Mouse (Mus musculus): ENCODE measurements at regions not wholly inside any gene's neighbourhood (a gene's known extent, or its start where the extent isn't known, plus 50 kb on each side); places are given as distances from the start of the nearest gene placed in this dataset.

DNA sequence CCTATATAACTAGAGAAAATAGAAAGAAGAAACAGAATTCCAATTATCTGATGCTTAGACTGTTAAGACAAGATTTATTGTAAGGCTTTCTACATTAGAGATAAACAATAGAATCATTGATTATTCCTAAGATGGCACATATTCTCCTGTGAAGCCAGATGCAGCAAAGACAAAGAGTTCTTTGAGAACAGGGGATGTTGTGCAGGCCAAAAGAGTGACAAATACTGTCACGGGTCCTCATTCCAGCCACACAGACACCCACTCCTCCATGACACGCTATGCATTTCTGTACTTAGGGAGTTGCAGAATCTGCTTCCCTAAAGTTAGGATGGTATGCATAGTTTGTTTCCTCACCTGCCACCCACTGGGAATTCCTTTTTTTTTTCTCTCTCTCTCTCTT is 245.2 kb downstream of the Sv2b start:
- no peak for DNase-seq

DNA sequence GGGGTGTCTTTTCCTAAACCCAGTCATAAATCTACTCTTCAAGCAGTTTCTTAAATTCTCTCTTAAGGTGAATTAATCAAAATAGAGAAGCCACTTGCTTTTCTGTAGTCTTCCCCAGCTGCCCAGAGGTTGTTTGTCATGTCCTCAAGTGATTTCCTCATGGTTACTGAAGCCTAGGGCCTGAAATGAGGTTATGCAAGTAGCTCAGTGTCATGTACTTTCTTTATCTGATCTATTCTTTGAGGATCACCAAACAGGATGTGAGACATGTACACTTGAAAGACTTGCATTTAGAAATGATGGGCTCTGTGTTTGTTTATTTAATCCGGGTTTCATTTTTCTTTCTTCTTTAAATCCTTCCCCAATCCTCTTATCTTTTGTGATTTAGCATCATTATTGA is 258.8 kb downstream of the Sv2b start:
- no peak for DNase-seq

DNA sequence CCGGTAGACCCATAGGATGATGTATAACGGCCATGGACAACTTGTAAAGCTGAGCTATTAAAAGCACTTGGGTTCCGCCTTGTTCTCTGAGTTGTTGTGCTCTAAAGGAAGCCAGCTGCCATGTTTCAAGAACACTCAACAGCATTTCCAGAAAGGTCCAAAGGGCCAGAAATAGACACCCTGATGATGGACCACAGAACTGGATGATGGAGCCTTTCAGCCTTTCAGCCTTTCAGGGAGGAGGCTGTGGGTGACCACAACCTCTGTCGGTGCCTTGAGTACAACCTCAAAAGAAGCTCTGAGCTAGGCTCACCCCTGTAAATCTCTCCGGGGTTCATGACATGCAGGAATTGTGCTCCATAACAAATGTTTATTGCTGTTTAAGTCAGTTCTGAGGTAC is 259.3 kb downstream of the Sv2b start:
- DNase-seq, result no peak

DNA sequence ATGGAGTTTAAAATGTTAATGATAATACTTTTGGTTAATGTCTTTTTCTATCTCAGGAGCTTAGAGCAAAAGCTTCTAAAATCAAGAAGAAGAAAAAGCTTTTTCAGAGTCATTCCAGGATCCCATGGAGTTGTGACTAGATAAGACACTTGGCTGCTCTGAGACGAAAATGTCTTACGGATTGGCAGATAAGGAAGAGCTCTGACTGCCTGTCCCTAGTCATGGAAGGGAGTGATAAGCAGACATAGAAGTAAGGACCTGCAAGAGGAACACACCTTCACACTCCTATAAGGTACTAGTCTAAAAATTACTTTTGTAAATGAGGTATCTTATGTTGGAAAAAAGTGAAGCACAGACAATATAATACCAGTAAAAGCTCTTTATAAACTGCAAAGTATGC is 260.2 kb downstream of the Sv2b start:
- DNase-seq, result no peak

- no peak for DNase-seq
These were observed 261.2 kb downstream of the Sv2b start for GRCm38 (mm10) chr7:75047827-75048226.

DNA sequence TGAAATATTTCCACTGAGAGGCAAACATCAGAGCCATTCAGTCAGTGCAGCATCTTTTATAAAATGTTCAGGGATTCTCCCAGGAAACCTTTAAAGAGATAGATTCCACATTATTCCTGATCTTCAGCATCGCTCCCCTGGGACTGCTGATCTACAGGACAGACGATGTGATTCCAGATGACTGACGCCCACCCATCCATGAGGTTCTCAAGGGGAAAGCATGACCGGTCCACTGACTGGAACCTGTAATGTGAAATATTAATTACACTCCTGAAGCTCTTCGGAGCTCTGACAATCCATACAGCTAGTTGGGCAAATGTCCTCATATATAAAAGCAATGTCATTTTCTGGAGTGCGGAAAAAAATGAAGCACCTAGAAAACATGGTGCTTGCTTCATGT is 268.2 kb downstream of the Sv2b start:
- no peak for DNase-seq

- no peak for DNase-seq
These were observed 282.9 kb downstream of the Sv2b start for GRCm38 (mm10) chr7:75026191-75026590.

GRCm38 (mm10) chr7:75021966-75022365 is 287.1 kb downstream of the Sv2b start:
- DNase-seq, result no peak

DNA sequence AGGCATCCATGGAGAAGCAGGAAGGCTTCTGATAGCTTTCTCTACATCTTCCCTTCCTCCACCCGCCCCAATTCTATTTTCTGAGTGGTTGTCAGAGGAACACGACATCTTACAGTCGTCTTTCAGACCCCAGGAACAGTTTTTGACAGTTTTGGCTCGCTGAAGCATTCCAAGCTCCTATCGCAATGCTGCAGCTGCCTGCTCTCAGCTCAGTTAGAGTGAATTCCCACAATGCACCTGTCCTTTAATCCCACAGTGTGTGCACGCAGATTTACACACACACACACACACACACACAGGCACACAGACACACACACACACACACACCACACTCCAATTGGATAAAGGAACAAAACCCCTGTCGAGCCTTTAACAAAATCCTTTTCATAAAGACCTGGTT is 290.4 kb downstream of the Sv2b start:
- no peak for DNase-seq

DNA sequence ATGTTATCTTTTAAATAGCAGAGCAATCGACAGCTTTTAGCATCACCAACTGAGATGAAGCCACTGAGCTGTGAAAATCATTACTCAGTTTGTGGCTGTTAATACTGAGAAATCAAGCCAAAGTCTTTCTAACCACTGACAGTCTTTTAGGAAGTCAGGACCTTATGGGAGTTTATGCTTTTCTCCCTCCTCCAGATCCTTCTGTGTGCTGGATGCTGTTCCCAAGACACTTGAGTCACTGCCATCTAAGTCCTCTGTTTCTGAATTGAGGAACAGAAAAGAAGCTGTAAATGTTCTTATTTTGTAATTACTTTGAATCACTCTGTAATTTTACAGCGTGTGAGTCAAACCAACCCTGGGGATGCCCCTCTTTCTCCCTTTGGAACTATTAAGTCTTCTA is 300.6 kb downstream of the Sv2b start:
- DNase-seq, result no peak

DNA sequence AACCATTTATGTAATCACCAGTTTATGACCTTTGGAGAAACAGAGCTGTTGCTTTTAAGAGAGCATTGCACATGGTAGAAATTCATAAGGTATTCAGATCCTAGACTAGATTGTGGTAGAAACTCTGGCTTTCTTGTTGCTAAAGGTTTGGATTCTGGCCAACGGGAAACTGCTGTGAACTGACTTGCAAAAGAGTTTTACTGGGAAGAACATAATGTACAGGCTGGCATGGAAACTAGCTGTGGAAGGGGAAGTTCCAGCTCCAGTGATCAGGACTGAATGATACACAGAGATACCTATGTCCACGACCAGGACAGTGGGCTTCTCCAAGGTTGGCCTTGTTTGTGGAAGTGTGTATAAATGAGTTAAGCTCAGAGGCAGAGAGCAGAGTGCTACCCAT is 318.9 kb downstream of the Sv2b start:
- no peak for DNase-seq

DNA sequence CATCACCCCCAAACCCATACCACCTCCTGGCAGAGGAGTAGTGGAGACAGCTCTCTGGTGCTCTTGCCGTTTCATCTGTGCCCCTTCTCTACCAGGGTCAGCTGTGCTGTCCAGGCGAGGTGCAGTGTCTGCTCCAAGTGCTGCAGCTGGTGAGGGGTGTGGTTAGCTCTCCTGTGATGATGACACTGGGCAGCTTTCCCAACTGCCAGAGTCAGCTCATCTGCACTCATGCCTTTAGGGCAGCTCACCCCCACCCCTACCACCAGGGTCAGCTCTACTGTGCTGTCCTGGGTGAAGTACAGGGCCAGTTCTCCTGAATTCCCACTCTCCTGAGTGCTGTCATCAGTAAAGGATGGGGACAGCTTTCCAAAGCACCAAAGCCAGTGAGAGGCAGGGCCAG is 329.6 kb downstream of the Sv2b start:
- DNase-seq, result no peak

DNA sequence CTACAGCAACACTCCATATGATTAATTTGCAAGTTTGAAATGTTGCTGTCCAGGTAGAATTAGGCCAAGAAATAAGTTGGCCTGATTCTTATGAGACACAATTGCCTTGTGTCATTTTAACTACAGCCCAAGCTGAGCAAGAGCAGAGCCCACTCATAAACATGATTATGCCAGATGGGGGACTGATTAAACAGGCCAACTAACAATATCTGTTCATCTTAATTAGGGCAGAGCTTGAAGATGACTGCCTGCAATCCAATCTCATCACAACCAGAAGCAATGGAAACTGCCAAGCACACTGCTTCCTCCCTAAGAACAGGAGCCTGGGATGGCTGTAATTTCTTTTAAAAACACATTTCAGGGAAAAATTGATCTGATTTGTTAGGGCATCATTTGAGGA is 333.1 kb downstream of the Sv2b start:
- no peak for DNase-seq

DNA sequence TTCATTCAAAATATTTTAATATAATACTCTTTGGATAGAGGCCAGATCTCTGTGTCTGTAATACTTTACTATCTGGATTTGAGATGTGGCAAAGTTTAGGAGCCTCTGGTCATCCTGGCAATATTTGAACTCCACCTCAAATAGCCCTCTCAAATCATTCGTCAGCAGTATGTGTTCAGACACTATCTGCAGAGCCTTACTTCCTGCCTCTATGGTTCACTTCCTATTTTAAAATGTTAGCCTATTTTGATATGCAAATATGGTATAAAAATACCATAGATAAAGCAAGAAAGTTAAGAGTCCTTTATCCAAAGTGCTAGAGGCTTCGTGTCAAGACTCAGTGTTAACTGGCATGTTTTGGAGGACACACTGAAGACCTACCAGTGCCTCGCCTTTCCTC is 334.6 kb downstream of the Sv2b start:
- DNase-seq, result no peak

DNA sequence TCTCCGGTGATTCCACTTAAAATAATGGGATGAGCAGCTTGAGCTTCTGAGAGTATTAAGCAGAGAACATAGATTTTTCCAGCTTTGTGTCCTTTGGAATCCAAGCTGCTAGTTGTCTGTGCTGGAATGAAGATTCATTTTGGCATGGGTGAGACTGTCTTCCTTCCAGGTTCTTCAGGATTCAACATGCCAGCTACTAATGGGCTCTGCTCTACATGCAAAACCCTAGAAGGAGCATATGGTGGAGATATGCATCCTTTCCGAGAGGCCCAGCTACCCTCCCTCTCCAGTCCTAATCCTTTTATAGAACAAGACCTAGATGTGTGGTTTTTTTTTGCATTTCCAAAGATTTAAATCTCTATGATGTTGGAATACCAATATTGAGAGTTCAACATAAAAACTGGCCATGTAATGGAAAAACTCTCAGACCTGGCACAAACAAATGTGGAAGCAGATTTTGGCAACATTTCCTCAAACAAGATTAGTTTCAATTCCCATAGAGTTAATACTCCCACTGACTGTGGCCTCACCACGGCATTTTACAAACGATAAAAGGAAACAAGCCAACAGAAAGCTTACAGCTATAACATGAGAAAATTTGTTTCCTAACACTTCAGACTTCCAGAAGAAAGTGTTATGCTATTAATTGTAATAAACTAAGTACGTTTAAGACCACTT is 364.5 kb downstream of the Sv2b start:
- DNase-seq, result no peak

GRCm38 (mm10) chr7:74942917-74943316 is 366.1 kb downstream of the Sv2b start:
- DNase-seq, result no peak

DNA sequence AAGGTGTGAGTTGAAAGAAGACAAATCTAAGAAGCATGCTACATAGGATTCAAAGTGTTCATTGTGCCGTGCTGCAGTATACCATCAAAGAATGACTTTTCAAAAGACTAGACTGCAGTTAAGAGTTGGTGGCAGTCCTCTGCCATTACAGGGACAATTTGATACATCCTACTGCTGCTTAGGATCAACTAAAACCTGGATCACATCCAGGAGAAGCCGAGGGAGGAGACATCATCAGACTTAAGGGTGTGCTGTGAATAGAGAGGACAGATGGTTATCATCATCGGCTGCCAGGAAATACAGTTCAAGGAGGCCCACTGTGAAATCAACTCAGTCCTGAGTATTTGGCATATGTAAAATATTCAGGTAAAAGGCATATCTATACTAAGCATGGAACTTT is 366.9 kb downstream of the Sv2b start:
- no peak for DNase-seq

GRCm38 (mm10) chr7:74929142-74929829 is 374.7 kb upstream of the Slco3a1 start:
- DNase-seq, result no peak

- no peak for DNase-seq
These were observed 373.8 kb upstream of the Slco3a1 start for GRCm38 (mm10) chr7:74928226-74928927.

DNA sequence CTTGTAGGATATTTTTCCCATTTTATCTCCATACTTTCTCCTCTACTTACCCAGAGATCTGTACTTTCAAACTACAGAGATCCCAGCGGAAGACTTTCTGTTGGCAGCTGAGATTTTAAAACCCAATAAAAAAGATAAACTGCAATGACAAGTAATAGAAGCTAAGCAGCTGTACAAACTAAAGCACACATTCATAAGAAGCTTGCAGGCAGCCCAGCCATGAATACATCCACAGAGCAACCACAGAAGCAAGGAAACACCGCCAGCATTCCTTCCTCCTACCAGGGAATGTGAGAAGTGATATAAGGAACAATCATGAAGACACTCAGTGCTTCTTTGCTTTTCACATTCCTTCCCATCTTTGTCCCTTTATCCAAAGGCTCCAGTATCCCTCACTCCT is 372.1 kb upstream of the Slco3a1 start:
- no peak for DNase-seq

GRCm38 (mm10) chr7:74924156-74924555 is 369.6 kb upstream of the Slco3a1 start:
- no peak for DNase-seq

DNA sequence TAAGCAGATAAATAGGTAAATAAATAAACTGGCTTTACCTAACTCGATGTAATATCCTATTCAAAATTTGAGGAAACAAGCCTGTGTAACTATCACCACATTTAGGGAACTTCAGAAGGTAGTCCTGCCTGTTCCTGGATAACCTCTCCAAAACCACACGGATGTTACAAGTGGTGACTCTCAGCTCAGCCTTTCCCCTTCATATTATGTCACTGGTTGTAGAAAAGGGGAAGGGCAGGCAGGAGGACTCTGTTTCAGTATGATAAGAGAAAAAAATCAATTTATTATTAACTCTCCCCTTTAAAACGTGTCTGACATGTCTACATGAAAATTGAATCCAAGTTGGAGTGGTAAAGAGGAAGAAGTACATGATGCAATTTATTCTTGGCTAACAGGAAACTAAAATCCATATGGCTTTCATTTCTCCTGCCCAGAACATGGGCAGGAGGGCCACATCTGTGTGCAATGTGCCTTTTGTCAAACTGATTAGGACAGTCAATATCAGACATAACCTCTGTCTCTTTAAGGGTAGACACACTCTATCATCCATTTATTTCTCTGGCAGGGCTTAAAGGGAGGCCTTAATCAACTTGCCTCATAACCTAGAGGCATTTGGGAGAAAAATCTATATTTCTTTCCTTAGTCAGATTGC is 353.9 kb upstream of the Slco3a1 start:
- no peak for DNase-seq

GRCm38 (mm10) chr7:74907391-74907790 is 352.8 kb upstream of the Slco3a1 start:
- DNase-seq, result no peak

GRCm38 (mm10) chr7:74877466-74877865 is 322.9 kb upstream of the Slco3a1 start:
- DNase-seq, result no peak
